13 mouse cellular contexts compared by ENCODE assay signal in the genomic region with DNA sequence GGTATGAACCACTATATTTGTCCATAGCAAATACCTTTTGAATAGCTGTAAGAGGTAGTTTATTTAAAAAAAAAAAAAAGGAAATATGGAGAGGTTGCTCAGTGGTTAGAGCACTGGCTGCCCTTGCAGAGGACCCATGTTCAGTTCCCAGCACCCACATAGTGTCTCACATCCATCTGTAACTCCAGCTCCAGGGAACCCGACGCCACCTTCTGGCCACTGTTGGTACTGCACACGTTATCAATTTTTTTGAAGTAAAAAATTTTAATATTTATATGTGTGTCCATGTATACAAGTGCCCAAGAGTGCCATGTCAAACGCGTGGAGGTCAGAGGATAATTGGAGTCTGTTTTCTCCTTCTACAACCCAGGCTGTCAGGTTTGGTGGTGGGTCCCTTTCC.
A peak's percentile ranks its signal among the peaks of the same experiment; 100 is the strongest.
DNase-seq lines count a peak whose midpoint lies in the region; ATAC-seq and TF ChIP-seq lines count a peak whose summit lies in the region.
"Had no signal": no experiment of that assay in that cellular context is flagged by ENCODE, and none has a peak within 500 bp of the region (broad histone marks: within the 10 kb centered on the region; RNA-seq: fewer than 3 reads in every experiment).

No protein-coding gene starts in this region.

- H3K27me3 ChIP-seq in forebrain, postnatal 0 days (ENCODE audit: insufficient read depth, low read length): no peaks in the 10 kb centered on the region
- H3K27me3 ChIP-seq in forebrain, embryonic 13.5 days: no peaks in the 10 kb centered on the region
- no peaks in the 10 kb centered on the region for H3K27me3 ChIP-seq in liver, embryonic 14.5 days (ENCODE audit: control insufficient read depth, insufficient read depth, low read length)
- no peaks in the 10 kb centered on the region for H3K27me3 ChIP-seq in liver, embryonic 12.5 days (replicated peaks)
- no peaks in the 10 kb centered on the region for H3K27me3 ChIP-seq in ES-Bruce4 (ENCODE audit: control insufficient read depth, insufficient read depth, low read length, poor library complexity, severe bottlenecking)
- H3K27me3 ChIP-seq in forebrain, embryonic 15.5 days: no peaks in the 10 kb centered on the region
- H3K27me3 ChIP-seq: heart, embryonic 12.5 days; hindbrain, embryonic 15.5 days; neural tube, embryonic 12.5 days had no signal

- no peak overlapping the region for H3K27ac ChIP-seq in forebrain, postnatal 0 days (ENCODE audit: low read depth, low read length)
- H3K27ac ChIP-seq in forebrain, embryonic 13.5 days: no peak overlapping the region
- H3K27ac ChIP-seq in liver, embryonic 14.5 days: no peak overlapping the region
- H3K27ac ChIP-seq in liver, embryonic 12.5 days: no peak overlapping the region
- H3K27ac ChIP-seq in ES-Bruce4 (ENCODE audit: insufficient read depth, low read length): no peak overlapping the region
- H3K27ac ChIP-seq in forebrain, embryonic 15.5 days (replicated peaks): no peak overlapping the region
- H3K27ac ChIP-seq: hindbrain, embryonic 15.5 days; midbrain, embryonic 10.5 days; neural tube, embryonic 12.5 days had no signal

- no peak for TF ChIP-seq POLR2A in ES-Bruce4 (IDR thresholded peaks at IDR 0.05; ENCODE audit: insufficient read depth, low read length)

- H3K4me2 ChIP-seq in forebrain, postnatal 0 days (ENCODE audit: low read depth): no peak overlapping the region
- no peak overlapping the region for H3K4me2 ChIP-seq in forebrain, embryonic 13.5 days
- no peak overlapping the region for H3K4me2 ChIP-seq in liver, embryonic 14.5 days (ENCODE audit: low read depth)
- H3K4me2 ChIP-seq in liver, embryonic 12.5 days: no peak overlapping the region
- H3K4me2 ChIP-seq in forebrain, embryonic 15.5 days (replicated peaks): no peak overlapping the region
- H3K4me2 ChIP-seq: heart, embryonic 12.5 days; hindbrain, embryonic 15.5 days; neural tube, embryonic 12.5 days had no signal

- WGBS in forebrain, postnatal 0 days: 59% methylated on average over 5 of the region's 5 CpGs
- WGBS in forebrain, embryonic 13.5 days: 65% methylated on average over 5 of the region's 5 CpGs
- WGBS in liver, embryonic 14.5 days (ENCODE audit: insufficient replicate concordance): 52% methylated on average over 5 of the region's 5 CpGs
- WGBS in liver, embryonic 12.5 days (ENCODE audit: insufficient replicate concordance): 52% methylated on average over 5 of the region's 5 CpGs
- 67% methylated on average over 5 of the region's 5 CpGs for WGBS in forebrain, embryonic 15.5 days

- peaks cover 8% of the 10 kb centered on the region; the same call in 1 of the 2 replicates for H3K4me1 ChIP-seq in forebrain, postnatal 0 days (ENCODE audit: insufficient read depth)
- H3K4me1 ChIP-seq in forebrain, embryonic 13.5 days: peaks cover 28% of the 10 kb centered on the region
- peaks cover 0 to 14% of the 10 kb centered on the region in 2 experiments; a peak in 2 of 4 replicates for H3K4me1 ChIP-seq in liver, embryonic 14.5 days (replicated peaks; ENCODE audit: control insufficient read depth in 2 of 2, insufficient read depth in 2 of 2, low read length in 1 of 2)
- peaks cover 42% of the 10 kb centered on the region for H3K4me1 ChIP-seq in liver, embryonic 12.5 days
- peaks cover 2% of the 10 kb centered on the region for H3K4me1 ChIP-seq in ES-Bruce4 (ENCODE audit: control insufficient read depth, insufficient read depth, low read length)
- H3K4me1 ChIP-seq in forebrain, embryonic 15.5 days: peaks cover 17% of the 10 kb centered on the region

- TF ChIP-seq CTCF in forebrain, postnatal 0 days (IDR thresholded peaks at IDR 0.05; ENCODE audit: low read depth): peak; percentile 64
- TF ChIP-seq CTCF in liver, embryonic 14.5 days (IDR thresholded peaks at IDR 0.05; ENCODE audit: low read depth): peak; percentile 68
- peak; percentile 42 for TF ChIP-seq CTCF in ES-Bruce4 (IDR thresholded peaks at IDR 0.05; ENCODE audit: low read depth, low read length)

- no peak for DNase-seq in forebrain, postnatal 0 days
- DNase-seq in liver, embryonic 14.5 days (ENCODE audit: low read depth in 3 of 3, low spot score in 3 of 3): no peak
- peak; percentile 48 for DNase-seq in induced T-regulatory cell, adult 2 months (ENCODE audit: low read depth)
- DNase-seq in T-cell, adult 2 months (ENCODE audit: low spot score): no peak
- DNase-seq: kidney, postnatal 14 days had no signal

- no peak for TF ChIP-seq EP300 in liver, embryonic 14.5 days (IDR thresholded peaks at IDR 0.05; ENCODE audit: low read depth)
- no peak for TF ChIP-seq EP300 in ES-Bruce4 (IDR thresholded peaks at IDR 0.05; ENCODE audit: insufficient read depth, low read depth, low read length)

- ATAC-seq in forebrain, postnatal 0 days: no peak
- ATAC-seq in forebrain, embryonic 13.5 days: no peak
- no peak for ATAC-seq in liver, embryonic 14.5 days (ENCODE audit: insufficient read depth)
- ATAC-seq in liver, embryonic 12.5 days: no peak
- no peak for ATAC-seq in forebrain, embryonic 15.5 days (replicated peaks)

- no peak overlapping the region for H3K4me3 ChIP-seq in forebrain, postnatal 0 days (ENCODE audit: low read depth, low read length)
- no peak overlapping the region for H3K4me3 ChIP-seq in forebrain, embryonic 13.5 days
- no peak overlapping the region for H3K4me3 ChIP-seq in liver, embryonic 14.5 days (ENCODE audit: insufficient read depth in 1 of 2, low read depth in 2 of 2, low read length in 2 of 2)
- H3K4me3 ChIP-seq in liver, embryonic 12.5 days: no peak overlapping the region
- H3K4me3 ChIP-seq in ES-Bruce4 (ENCODE audit: low read depth, low read length): no peak overlapping the region
- no peak overlapping the region for H3K4me3 ChIP-seq in forebrain, embryonic 15.5 days
- H3K4me3 ChIP-seq: heart, embryonic 12.5 days; hindbrain, embryonic 15.5 days; midbrain, embryonic 10.5 days; neural tube, embryonic 12.5 days had no signal

- H3K9ac ChIP-seq in forebrain, postnatal 0 days: no peak overlapping the region
- H3K9ac ChIP-seq in forebrain, embryonic 13.5 days: no peak overlapping the region
- no peak overlapping the region for H3K9ac ChIP-seq in liver, embryonic 14.5 days (replicated peaks)
- H3K9ac ChIP-seq in liver, embryonic 12.5 days: no peak overlapping the region
- no peak overlapping the region for H3K9ac ChIP-seq in ES-Bruce4 (ENCODE audit: low read depth, poor library complexity, severe bottlenecking)
- H3K9ac ChIP-seq in forebrain, embryonic 15.5 days (replicated peaks): no peak overlapping the region
- H3K9ac ChIP-seq: heart, embryonic 12.5 days; hindbrain, embryonic 15.5 days; neural tube, embryonic 12.5 days had no signal

- H3K36me3 ChIP-seq in forebrain, postnatal 0 days (ENCODE audit: insufficient read depth): peaks cover 18% of the 10 kb centered on the region; the same call in 1 of the 2 replicates
- peaks cover 35% of the 10 kb centered on the region for H3K36me3 ChIP-seq in forebrain, embryonic 13.5 days (ENCODE audit: poor library complexity, severe bottlenecking)
- no peaks in the 10 kb centered on the region for H3K36me3 ChIP-seq in liver, embryonic 14.5 days (replicated peaks; ENCODE audit: control insufficient read depth, insufficient read depth, low read depth)
- H3K36me3 ChIP-seq in liver, embryonic 12.5 days: no peaks in the 10 kb centered on the region
- H3K36me3 ChIP-seq in ES-Bruce4 (ENCODE audit: control insufficient read depth, insufficient read depth, low read length, poor library complexity, severe bottlenecking): no peaks in the 10 kb centered on the region
- peaks cover 12% of the 10 kb centered on the region; the same call in 1 of the 2 replicates for H3K36me3 ChIP-seq in forebrain, embryonic 15.5 days
- H3K36me3 ChIP-seq: heart, embryonic 12.5 days had no signal

- no peaks in the 10 kb centered on the region for H3K9me3 ChIP-seq in forebrain, postnatal 0 days (ENCODE audit: low read length)
- no peaks in the 10 kb centered on the region for H3K9me3 ChIP-seq in forebrain, embryonic 13.5 days (replicated peaks)
- no peaks in the 10 kb centered on the region for H3K9me3 ChIP-seq in liver, embryonic 14.5 days (ENCODE audit: control insufficient read depth, low read length)
- peaks cover 5% of the 10 kb centered on the region; the same call in 1 of the 2 replicates for H3K9me3 ChIP-seq in liver, embryonic 12.5 days (replicated peaks)
- no peaks in the 10 kb centered on the region for H3K9me3 ChIP-seq in ES-Bruce4 (replicated peaks; ENCODE audit: control insufficient read depth, insufficient read depth, low read length, poor library complexity, severe bottlenecking)
- H3K9me3 ChIP-seq in forebrain, embryonic 15.5 days: no peaks in the 10 kb centered on the region
- H3K9me3 ChIP-seq: hindbrain, embryonic 15.5 days; midbrain, embryonic 10.5 days had no signal
